Mouse (Mus musculus) midbrain, embryonic 16.5 days (tissue): ENCODE data around the gene Ppp1r3g. TPM values are rescaled to one million over a fixed set of nuclear protein-coding genes. Genes with fewer than 3 reads are reported as not detected.

ENCODE experiments used
- ATAC-seq: fragments of 200-750 bp; cut with Nextera tagmentation; 2 replicates; pipeline ENCODE4 v1.8.0; 2017; ENCODE audit warnings: moderate TSS enrichment
- H3K27ac ChIP-seq: fragments of 300-500 bp; sonication (generic); 2 replicates; pipeline ENCODE4 v1.5.1; 2014; ENCODE audit warnings: mild to moderate bottlenecking, low read length, mixed read lengths
- H3K27me3 ChIP-seq: fragments of 300-500 bp; sonication (generic); 2 replicates; pipeline ENCODE4 v1.6.1; 2014; ENCODE audit warnings: low read depth, low read length, mixed read lengths; ENCODE audit not compliant: control insufficient read depth, insufficient read depth
- H3K36me3 ChIP-seq: fragments of 300-500 bp; sonication (generic); 2 replicates; pipeline ENCODE4 v1.6.1; 2014; ENCODE audit warnings: mild to moderate bottlenecking, low read length, moderate library complexity, mixed read lengths; ENCODE audit not compliant: control insufficient read depth, insufficient read depth
- H3K4me1 ChIP-seq: fragments of 300-500 bp; sonication (generic); 2 replicates; pipeline ENCODE4 v1.6.1; 2014; ENCODE audit warnings: mild to moderate bottlenecking, low read length, mixed read lengths; ENCODE audit not compliant: control insufficient read depth, insufficient read depth
- H3K4me2 ChIP-seq: fragments of 300-500 bp; sonication (generic); 2 replicates; pipeline ENCODE4 v1.6.1; 2014; ENCODE audit warnings: mild to moderate bottlenecking, low read length, mixed read lengths
- H3K4me3 ChIP-seq: fragments of 300-500 bp; sonication (generic); 2 replicates; pipeline ENCODE4 v1.5.1; 2014; ENCODE audit warnings: low read depth, mild to moderate bottlenecking, low read length, moderate library complexity, mixed read lengths
- H3K9ac ChIP-seq: fragments of 300-500 bp; sonication (generic); 2 replicates; pipeline ENCODE4 v1.6.1; 2014; ENCODE audit warnings: low read depth, low read length, mixed read lengths
- H3K9me3 ChIP-seq: fragments of 300-500 bp; sonication (generic); replicated peaks from 2 replicates; pipeline ENCODE4 v1.6.1; 2014; ENCODE audit warnings: mild to moderate bottlenecking, low read length, mixed read lengths; ENCODE audit not compliant: control insufficient read depth, poor library complexity, severe bottlenecking
- WGBS: fragments of 180-500 bp; shearing (Covaris S2); extraction: QIAGEN DNeasy Blood & Tissue Kit; methylation state at CpG from one replicate; pipeline ENCODE4 v1.1.7; 2014; 5-methylcytosine and 5-hydroxymethylcytosine counted together
- polyA plus RNA-seq: library from polyadenylated mRNA; unstranded; fragments of >200 nt; fragmentation: Nextera tagmentation; extraction: Ambion mirVana; gene quantifications from 2 replicates; pipeline ENCODE4 v1.2.1, GENCODE M21; 2015

The Ppp1r3g gene
- polyA plus RNA-seq, result 0.48 and 0.95 TPM in 2 replicates

DNA sequence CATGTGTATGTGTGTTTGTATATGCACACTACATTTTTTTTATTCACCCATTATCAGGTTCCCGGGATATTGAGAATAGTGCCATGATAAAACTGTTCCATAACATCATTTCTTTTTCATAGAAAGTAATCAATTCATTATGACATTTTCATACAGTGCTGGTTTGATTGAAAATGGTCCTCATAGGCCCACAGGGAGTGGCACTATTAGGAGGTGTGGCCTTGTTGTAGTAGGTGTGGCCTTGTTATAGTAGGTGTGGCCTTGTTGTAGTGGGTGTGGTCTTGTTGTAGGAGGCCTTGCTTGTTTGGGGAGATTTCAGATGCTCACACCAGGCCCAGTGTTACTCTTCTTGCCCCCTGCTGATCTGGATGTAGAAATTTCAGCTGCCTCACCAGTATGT lies at the start of gene Ppp1r3g:
Gene Ppp1r3g, plus strand, starts transcription at position 301 of the 400 bp plus-strand sequence.
- no peak within 1 kb of the TSS for H3K4me3 ChIP-seq
- no peaks in the 10 kb centered on the region for H3K9me3 ChIP-seq
- H3K36me3 ChIP-seq, result no peaks in the 10 kb centered on the region
- no peak within 1 kb of the TSS for H3K4me2 ChIP-seq
- no peak within 1 kb of the TSS for H3K9ac ChIP-seq
- ATAC-seq, result no peak
- no peaks in the 10 kb centered on the region for H3K4me1 ChIP-seq
- H3K27ac ChIP-seq, result no peak within 1 kb of the TSS
- WGBS, result 100% methylated on average over 1 of the region's 1 CpGs
- no peaks in the 10 kb centered on the region for H3K27me3 ChIP-seq

DNA sequence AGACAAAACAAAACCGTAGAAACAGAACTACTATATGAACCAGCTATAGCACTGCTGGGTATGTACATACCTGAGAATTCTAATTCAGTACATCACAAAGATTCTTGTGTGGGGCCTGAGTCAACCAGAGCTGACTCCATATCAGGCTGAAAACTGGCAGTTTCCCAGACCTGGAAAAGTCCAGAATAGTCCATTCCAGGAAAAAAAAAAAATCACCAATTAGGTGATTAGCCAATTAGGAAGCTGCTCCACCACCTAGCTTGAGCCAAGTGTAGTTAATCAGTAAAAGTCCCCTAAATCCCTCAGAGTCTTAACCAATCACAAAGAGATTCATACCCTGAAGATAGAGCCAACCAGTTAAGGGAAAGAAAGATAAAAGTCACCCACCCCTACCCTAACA lies 47.2 kb upstream of the Ppp1r3g start:
- no peaks in the 10 kb centered on the region for H3K36me3 ChIP-seq
- no peaks in the 10 kb centered on the region for H3K27me3 ChIP-seq
- H3K27ac ChIP-seq, result no peak overlapping the region
- H3K4me2 ChIP-seq, result no peak overlapping the region
- ATAC-seq, result no peak
- no peaks in the 10 kb centered on the region for H3K9me3 ChIP-seq
- H3K9ac ChIP-seq, result no peak overlapping the region
- H3K4me1 ChIP-seq, result no peaks in the 10 kb centered on the region
- WGBS, result 94% methylated on average over 1 of the region's 1 CpGs
- no peak overlapping the region for H3K4me3 ChIP-seq

DNA sequence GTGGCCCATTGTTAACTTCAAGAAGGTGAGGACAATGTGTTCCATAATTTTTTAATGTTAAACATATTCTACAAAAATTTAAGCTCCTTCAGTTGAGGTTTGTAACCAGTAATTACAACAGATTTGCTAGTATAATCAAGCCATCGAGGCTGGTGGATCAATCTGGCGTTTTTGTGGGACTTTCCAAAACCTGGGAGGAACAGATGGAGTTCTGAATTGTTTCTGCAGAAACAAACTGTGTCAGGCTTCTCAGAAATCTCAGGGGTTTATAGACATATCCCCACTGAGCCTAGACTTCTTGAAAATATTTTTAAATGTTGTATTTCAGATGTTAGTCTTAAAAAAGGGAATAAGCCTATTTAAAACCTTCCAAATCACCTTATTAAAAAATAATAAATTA lies 20.6 kb upstream of the Ppp1r3g start:
- Histone ChIP-seq H3K27me3 (no peaks in the 10 kb centered on the region), H3K9me3 (peaks cover 6% of the 10 kb centered on the region; the same call in 1 of the 2 replicates), H3K27ac (no peak overlapping the region), H3K9ac (no peak overlapping the region), H3K36me3 (no peaks in the 10 kb centered on the region), H3K4me3 (no peak overlapping the region), H3K4me2 (no peak overlapping the region), H3K4me1 (no peaks in the 10 kb centered on the region)
- no peak for ATAC-seq
- WGBS, result 80% methylated on average over 2 of the region's 2 CpGs

DNA sequence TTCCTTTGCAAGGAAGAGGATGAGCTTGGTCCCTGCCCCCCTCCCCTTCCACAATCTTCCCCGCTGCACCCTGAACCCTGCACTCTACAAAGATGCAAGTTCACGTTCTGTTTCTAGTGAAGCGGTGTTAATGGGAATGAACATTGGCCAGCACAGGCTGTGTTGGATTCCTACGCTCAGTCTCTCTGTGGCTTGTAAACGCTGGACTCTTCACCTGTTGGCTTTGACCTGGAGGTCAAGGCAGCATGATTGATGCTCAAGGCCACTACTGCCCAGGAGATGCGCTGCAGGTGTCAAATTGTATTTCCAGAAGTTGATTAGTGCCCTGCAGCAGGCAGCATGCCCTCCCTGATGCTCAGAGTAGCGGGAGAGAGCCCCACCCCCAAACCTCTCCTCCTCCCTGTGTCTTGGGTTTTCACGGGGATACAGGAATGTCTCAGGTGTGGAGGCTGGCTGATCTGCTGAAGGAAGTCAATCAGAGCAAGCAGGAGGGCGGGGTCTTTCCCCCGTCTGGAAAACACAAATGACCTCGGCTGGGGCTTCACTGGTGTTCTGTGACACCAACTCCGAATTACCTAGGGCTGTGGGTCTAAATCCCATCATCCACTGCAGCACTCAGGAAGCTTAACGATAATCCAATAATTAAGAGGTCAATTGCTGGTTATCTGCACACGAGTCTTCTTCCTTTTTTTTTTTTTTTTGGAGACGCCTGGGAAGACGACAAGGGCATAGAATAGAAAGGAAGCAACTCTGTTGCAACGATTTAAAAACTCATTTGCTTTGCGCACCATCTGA lies 18.6 kb upstream of the Ppp1r3g start:
- Histone ChIP-seq H3K9ac (no peak overlapping the region), H3K4me3 (no peak overlapping the region), H3K27ac (no peak overlapping the region), H3K4me2 (no peak overlapping the region), H3K9me3 (peaks cover under 1% of the 10 kb centered on the region; the same call in 1 of the 2 replicates), H3K4me1 (no peaks in the 10 kb centered on the region), H3K36me3 (no peaks in the 10 kb centered on the region), H3K27me3 (no peaks in the 10 kb centered on the region)
- no peak for ATAC-seq
- WGBS, result 71% methylated on average over 18 of the region's 18 CpGs

DNA sequence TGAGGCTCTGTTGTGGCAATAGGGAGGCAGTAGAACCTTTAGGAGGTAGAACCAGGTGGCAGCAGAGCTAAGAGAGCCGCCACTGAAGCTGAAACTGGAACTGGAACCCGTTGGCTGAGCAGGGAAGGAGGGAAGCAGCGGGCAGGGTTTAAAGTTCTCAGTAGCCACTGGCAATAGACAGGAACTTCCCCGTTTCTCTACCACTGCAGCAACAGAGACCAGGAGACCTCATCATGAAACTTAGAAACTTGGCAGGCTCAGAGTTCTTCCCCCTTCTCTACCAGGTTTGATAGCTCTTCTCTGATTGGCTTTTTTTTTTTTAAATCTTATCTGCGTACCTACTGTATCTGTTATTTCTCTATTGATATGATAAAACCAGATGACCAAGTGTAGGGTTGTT lies 17.7 kb upstream of the Ppp1r3g start:
- Histone ChIP-seq H3K9me3 (no peaks in the 10 kb centered on the region), H3K9ac (no peak overlapping the region), H3K4me2 (no peak overlapping the region), H3K4me1 (no peaks in the 10 kb centered on the region), H3K27me3 (no peaks in the 10 kb centered on the region), H3K36me3 (no peaks in the 10 kb centered on the region), H3K27ac (no peak overlapping the region), H3K4me3 (no peak overlapping the region)
- WGBS, result 91% methylated on average over 5 of the region's 5 CpGs
- no peak for ATAC-seq

DNA sequence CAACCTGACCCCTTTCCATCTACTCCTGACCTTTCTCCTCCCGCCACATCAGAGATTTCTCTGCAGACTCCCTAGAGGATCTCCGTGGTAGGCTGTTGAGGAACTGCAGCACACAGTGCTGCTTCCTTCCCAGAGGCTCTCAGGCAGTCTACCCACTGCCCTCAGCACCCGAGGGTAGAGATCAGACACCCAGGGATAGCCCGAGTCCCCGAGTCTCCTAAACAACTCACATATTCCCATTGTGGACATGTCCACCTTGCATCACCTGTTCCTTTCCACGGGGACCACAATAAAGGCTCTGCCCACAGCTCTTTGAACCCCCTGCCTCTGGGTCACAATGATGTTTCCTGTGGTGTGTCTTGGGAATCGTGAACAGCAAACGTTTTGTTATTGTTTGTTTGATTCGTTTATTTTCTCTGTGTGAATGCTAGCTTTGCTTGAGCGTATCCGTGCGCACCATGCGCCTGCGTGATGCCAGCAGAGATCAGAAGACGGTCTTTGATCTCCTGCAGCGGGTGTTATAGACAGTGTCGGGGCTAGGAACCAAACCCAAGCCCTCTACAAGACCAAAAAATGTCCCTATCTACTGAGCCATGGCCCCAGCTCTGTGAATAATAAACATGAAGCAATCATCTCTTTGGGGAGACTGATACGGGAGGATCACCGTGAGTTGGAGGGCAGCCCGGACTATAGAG lies 11.8 kb upstream of the Ppp1r3g start:
- Histone ChIP-seq H3K4me3 (no peak overlapping the region), H3K36me3 (no peaks in the 10 kb centered on the region), H3K4me1 (no peaks in the 10 kb centered on the region), H3K27me3 (no peaks in the 10 kb centered on the region), H3K9me3 (no peaks in the 10 kb centered on the region), H3K9ac (no peak overlapping the region), H3K4me2 (no peak overlapping the region), H3K27ac (no peak overlapping the region)
- 73% methylated on average over 20 of the region's 20 CpGs for WGBS
- ATAC-seq, result peak; percentile 46

DNA sequence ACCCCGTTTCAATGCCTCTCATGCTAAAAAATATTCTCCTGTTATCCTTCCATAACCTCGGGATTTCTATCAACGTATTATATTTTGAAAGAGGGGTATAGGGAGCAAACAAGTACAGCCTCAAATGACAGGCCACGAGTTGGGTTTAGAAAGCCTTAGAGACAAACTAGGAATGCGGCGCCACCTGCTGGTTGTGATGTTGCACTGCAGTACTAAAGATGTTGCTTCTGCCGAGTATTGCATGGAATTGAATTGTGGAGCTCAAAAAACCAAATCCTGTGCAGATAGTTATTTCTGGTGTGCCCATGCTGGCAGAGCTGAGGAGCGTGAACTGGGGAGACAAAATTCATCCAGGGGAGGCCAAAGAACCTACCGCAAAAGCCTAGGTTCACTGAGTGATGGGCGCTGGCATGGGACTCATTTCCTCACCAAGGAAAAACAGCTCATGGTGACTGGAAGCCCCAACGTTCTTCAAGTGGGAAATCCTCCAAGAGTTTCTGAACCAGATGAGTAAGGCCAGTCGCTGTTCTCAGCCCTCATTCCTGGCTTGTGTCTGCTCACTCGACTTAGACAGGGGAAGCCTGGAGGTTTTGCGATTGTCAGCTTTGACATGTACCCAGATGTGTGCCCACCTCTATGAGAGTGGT lies 11.2 kb upstream of the Ppp1r3g start:
- ATAC-seq, result peak; percentile 78
- H3K9ac ChIP-seq, result no peak overlapping the region
- no peaks in the 10 kb centered on the region for H3K9me3 ChIP-seq
- H3K27me3 ChIP-seq, result no peaks in the 10 kb centered on the region
- 29% methylated on average over 14 of the region's 14 CpGs for WGBS
- no peaks in the 10 kb centered on the region for H3K36me3 ChIP-seq
- H3K27ac ChIP-seq, result no peak overlapping the region; the same call in 1 of the 2 replicates
- no peaks in the 10 kb centered on the region for H3K4me1 ChIP-seq
- no peak overlapping the region for H3K4me2 ChIP-seq
- no peak overlapping the region for H3K4me3 ChIP-seq

DNA sequence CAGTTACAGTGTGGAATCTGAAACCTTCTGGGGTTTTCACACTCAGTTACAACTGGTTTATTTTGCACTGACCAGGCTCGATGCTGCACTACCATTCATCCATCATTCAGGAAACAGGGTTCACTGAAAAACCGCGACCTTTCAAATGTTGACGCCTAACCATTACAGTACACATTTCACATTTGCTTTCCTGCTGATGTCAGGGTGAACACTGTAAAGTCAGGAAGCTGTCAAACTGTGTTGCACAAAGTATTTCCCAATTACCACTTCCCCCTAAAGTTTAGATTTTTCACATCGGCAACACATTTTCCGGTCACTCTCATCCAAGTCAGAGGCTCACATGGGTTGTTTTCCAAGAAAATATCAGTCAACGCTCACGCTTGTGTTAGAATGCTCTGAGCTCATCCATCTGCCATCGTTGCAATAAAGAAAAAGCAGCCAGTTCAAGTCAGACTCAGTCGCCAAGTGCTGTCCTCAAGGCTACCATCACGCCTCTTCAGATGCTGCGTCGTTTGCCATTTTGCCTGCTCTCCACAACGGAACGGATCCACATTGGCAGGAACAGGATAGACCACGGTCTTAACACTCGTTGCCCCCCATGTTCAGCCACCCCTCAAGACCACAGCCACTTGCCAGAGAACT lies 8.7 kb upstream of the Ppp1r3g start:
- no peak for ATAC-seq
- Histone ChIP-seq H3K9ac (no peak overlapping the region), H3K36me3 (no peaks in the 10 kb centered on the region), H3K4me2 (no peak overlapping the region), H3K27ac (no peak overlapping the region), H3K27me3 (no peaks in the 10 kb centered on the region), H3K4me3 (no peak overlapping the region), H3K9me3 (no peaks in the 10 kb centered on the region), H3K4me1 (no peaks in the 10 kb centered on the region)
- 90% methylated on average over 17 of the region's 17 CpGs for WGBS
